In genomic region chr9:108264191-108264921, GRCm38 (mm10) we compare ENCODE assay signal across 7 mouse cellular contexts. TPM values are rescaled to one million over a fixed set of nuclear protein-coding genes. Genes with fewer than 3 reads are reported as not detected.
DNase-seq lines count a peak whose midpoint lies in the region; ATAC-seq and TF ChIP-seq lines count a peak whose summit lies in the region.

No protein-coding gene starts in this region.

- dilution Hi-C loops in CH12.LX (cut with MboI; ENCODE audit: extremely low pct_ligation_motif_present, extremely low pct_unique_long_range_greater_than_20kb, low sequenced_read_pairs), result no loop called here

- peak overlapping the region; percentile 60 for H3K4me2 ChIP-seq in CH12.LX (ENCODE audit: insufficient read depth, low read depth, poor library complexity, severe bottlenecking)
- H3K4me2 ChIP-seq in embryonic facial prominence, embryonic 15.5 days (replicated peaks), result peak overlapping the region; percentile 76
- H3K4me2 ChIP-seq in limb, embryonic 11.5 days (ENCODE audit: low read depth, severe bottlenecking), result peak overlapping the region; percentile 46

- in situ Hi-C loops in CH12.LX (cut with MboI; ENCODE audit: low pct_ligation_motif_present, low pct_unique_long_range_greater_than_20kb, low sequenced_read_pairs), result no loop called here

- DNase-seq in CH12.LX (ENCODE audit: extremely low read depth) (no peak), MEL-GATA-1-ER (ENCODE audit: extremely low read depth, low read depth) (peak; percentile 34)
- DNase-seq in heart, postnatal 25 days (ENCODE audit: low spot score), result peak; percentile 26
- no peak for DNase-seq in limb, embryonic 11.5 days (ENCODE audit: low spot score)
- peak; percentile 61 for DNase-seq in mesoderm, embryonic 11.5 days (ENCODE audit: low read depth, low spot score)
- peak; percentile 39 for DNase-seq in urinary bladder, postnatal 25 days (ENCODE audit: low spot score)

- TF ChIP-seq RAD21 in CH12.LX (IDR thresholded peaks at IDR 0.05; ENCODE audit: low read depth, low read length), result no peak

- intact Hi-C loops in heart, postnatal 25 days (cut with DNase I), result loop anchor here (2.0 kb wide), 1 partner anchor 16 kb away; no protein-coding TSS in a partner anchor

- no peak for TF ChIP-seq POLR2A in CH12.LX (IDR thresholded peaks at IDR 0.05; ENCODE audit: low read depth, low read length)

- TF ChIP-seq CTCF in CH12.LX (conservative IDR thresholded peaks at IDR 0.05 in 1 of 2, IDR thresholded peaks at IDR 0.05 in 1 of 2; ENCODE audit: low read depth in 2 of 2, low read length in 2 of 2), result no peak

- no peak for TF ChIP-seq EP300 in CH12.LX (IDR thresholded peaks at IDR 0.05; ENCODE audit: low read length)

- H3K9me3 ChIP-seq in CH12.LX (replicated peaks; ENCODE audit: low read length), result no peaks in the 10 kb centered on the region
- H3K9me3 ChIP-seq in embryonic facial prominence, embryonic 15.5 days (replicated peaks), result no peaks in the 10 kb centered on the region
- H3K9me3 ChIP-seq in limb, embryonic 11.5 days (ENCODE audit: control insufficient read depth, low read length), result no peaks in the 10 kb centered on the region

- H3K4me3 ChIP-seq in CH12.LX (replicated peaks in 1 of 3; ENCODE audit: low read depth in 2 of 3, low read length in 2 of 3, poor library complexity in 1 of 3), result peak overlapping the region; percentile 65 to 83 (median 75)
- peak overlapping the region; percentile 97 for H3K4me3 ChIP-seq in embryonic facial prominence, embryonic 15.5 days (replicated peaks)
- peak overlapping the region; percentile 82 for H3K4me3 ChIP-seq in limb, embryonic 11.5 days (ENCODE audit: low read depth, low read length)

- H3K79me2 ChIP-seq in CH12.LX (replicated peaks; ENCODE audit: control insufficient read depth, extremely low read depth, insufficient read depth, poor library complexity, severe bottlenecking), result no peaks in the 10 kb centered on the region

- no peak; the same call in none of the 2 replicates for ATAC-seq in embryonic facial prominence, embryonic 15.5 days (ENCODE audit: insufficient number of reproducible peaks, low FRiP score, low TSS enrichment, low read depth)
- peak; percentile 35; the same call in 1 of the 2 replicates for ATAC-seq in limb, embryonic 11.5 days (ENCODE audit: insufficient number of reproducible peaks, low FRiP score, low TSS enrichment, low read depth)

- peak overlapping the region; percentile 62 for H3K9ac ChIP-seq in CH12.LX (ENCODE audit: insufficient read depth, low read depth)
- peak overlapping the region; percentile 9; the same call in 1 of the 2 replicates for H3K9ac ChIP-seq in embryonic facial prominence, embryonic 15.5 days
- peak overlapping the region; percentile 47; the same call in 1 of the 2 replicates for H3K9ac ChIP-seq in limb, embryonic 11.5 days (ENCODE audit: low read length)

- peaks cover 4 to 27% of the 10 kb centered on the region in 2 experiments for H3K4me1 ChIP-seq in CH12.LX (ENCODE audit: control insufficient read depth in 1 of 2, insufficient read depth in 2 of 2)
- peaks cover 24% of the 10 kb centered on the region for H3K4me1 ChIP-seq in embryonic facial prominence, embryonic 15.5 days
- H3K4me1 ChIP-seq in limb, embryonic 11.5 days (ENCODE audit: control insufficient read depth, insufficient read depth, low read length), result peaks cover 10% of the 10 kb centered on the region

- no peak overlapping the region for H3K27ac ChIP-seq in CH12.LX (ENCODE audit: insufficient read depth, low read depth)
- peak overlapping the region; percentile 91 for H3K27ac ChIP-seq in embryonic facial prominence, embryonic 15.5 days (replicated peaks)
- H3K27ac ChIP-seq in limb, embryonic 11.5 days (replicated peaks; ENCODE audit: low read depth, low read length), result peak overlapping the region; percentile 44; the same call in 1 of the 2 replicates

- 11% methylated on average over 10 of the region's 10 CpGs for WGBS in embryonic facial prominence, embryonic 15.5 days
- WGBS in limb, embryonic 11.5 days, result 12% methylated on average over 10 of the region's 10 CpGs

- H3K27me3 ChIP-seq in CH12.LX (replicated peaks), result peaks cover 5% of the 10 kb centered on the region
- H3K27me3 ChIP-seq in embryonic facial prominence, embryonic 15.5 days, result no peaks in the 10 kb centered on the region
- H3K27me3 ChIP-seq in limb, embryonic 11.5 days (ENCODE audit: control insufficient read depth, insufficient read depth, low read length), result no peaks in the 10 kb centered on the region

- H3K36me3 ChIP-seq in CH12.LX (replicated peaks in 1 of 2; ENCODE audit: control insufficient read depth in 1 of 2, insufficient read depth in 1 of 2, low read length in 1 of 2), result no peaks in the 10 kb centered on the region
- H3K36me3 ChIP-seq in embryonic facial prominence, embryonic 15.5 days, result no peaks in the 10 kb centered on the region
- no peaks in the 10 kb centered on the region; the same call in 1 of the 2 replicates for H3K36me3 ChIP-seq in limb, embryonic 11.5 days (ENCODE audit: control insufficient read depth, insufficient read depth, low read length)

TF ChIP-seq in CH12.LX, 34 proteins besides CTCF, POLR2A, EP300 and RAD21:
- TF ChIP-seq HCFC1 (IDR thresholded peaks at IDR 0.05; ENCODE audit: low read depth, low read length), result no peak
- no peak for TF ChIP-seq MAZ (IDR thresholded peaks at IDR 0.05; ENCODE audit: low read depth, low read length)
- TF ChIP-seq POLR2AphosphoS2 (IDR thresholded peaks at IDR 0.05; ENCODE audit: low read depth, low read length), result no peak
- TF ChIP-seq SMC3 (IDR thresholded peaks at IDR 0.05; ENCODE audit: low read depth, low read length), result no peak
- no peak for TF ChIP-seq MAX (IDR thresholded peaks at IDR 0.05; ENCODE audit: low read length)
- no peak; the same call in none of the 2 replicates for TF ChIP-seq CHD2 (IDR thresholded peaks at IDR 0.05; ENCODE audit: low read length)
- no peak for TF ChIP-seq MYC (IDR thresholded peaks at IDR 0.05; ENCODE audit: low read depth, low read length)
- no peak for TF ChIP-seq USF2 (conservative IDR thresholded peaks at IDR 0.05; ENCODE audit: low read depth, low read length)
- TF ChIP-seq CHD1 (IDR thresholded peaks at IDR 0.05; ENCODE audit: low read depth, low read length), result no peak
- no peak for TF ChIP-seq ELF1 (IDR thresholded peaks at IDR 0.05; ENCODE audit: low read depth, low read length)
- TF ChIP-seq BHLHE40 (IDR thresholded peaks at IDR 0.05; ENCODE audit: low read depth, low read length), result no peak
- no peak for TF ChIP-seq ETS1 (conservative IDR thresholded peaks at IDR 0.05; ENCODE audit: low read depth, low read length)
- TF ChIP-seq USF1 (IDR thresholded peaks at IDR 0.05; ENCODE audit: low read depth, low read length), result no peak
- TF ChIP-seq ZMIZ1 (IDR thresholded peaks at IDR 0.05; ENCODE audit: low read depth, low read length), result no peak

RNA-seq across cellular contexts. Expression of gene Dag1, which starts 0.6 kb away (rescaled TPM):
- 3.7 and 3.9 TPM in 2 replicates for total RNA-seq in CH12.LX (2012; rRNA removed)
- total RNA-seq in CH12.LX (2014; rRNA removed), result 1.4 and 1.7 TPM in 2 replicates
- 4.3 and 5.7 TPM in 2 replicates for polyA plus RNA-seq in CH12.LX (2012; ENCODE audit: insufficient read length, low read depth)
- 84.0 and 85.9 TPM in 2 replicates for polyA plus RNA-seq in embryonic facial prominence, embryonic 15.5 days (2015; fragmentation: Nextera tagmentation; extraction: Ambion mirVana)
- 100 to 1,000 TPM; 328 to 348 TPM for total RNA-seq in heart, postnatal 25 days (2021)
- 46.8 and 52.2 TPM in 2 replicates for polyA plus RNA-seq in limb, embryonic 11.5 days (2014; fragmentation: Nextera tagmentation; extraction: Ambion mirVana)

RNA-seq across cellular contexts. Expression of gene Nicn1, which starts 25.9 kb away (rescaled TPM):
- total RNA-seq in CH12.LX (2012; rRNA removed) (9.3 and 12.9 TPM in 2 replicates), CH12.LX (2014; rRNA removed) (7.4 and 8.5 TPM in 2 replicates)
- 9.5 and 9.7 TPM in 2 replicates for polyA plus RNA-seq in CH12.LX (2012; ENCODE audit: insufficient read length, low read depth)
- 41.7 and 42.9 TPM in 2 replicates for polyA plus RNA-seq in embryonic facial prominence, embryonic 15.5 days (2015; fragmentation: Nextera tagmentation; extraction: Ambion mirVana)
- 10 to 100 TPM; 20.3 to 24.2 TPM for total RNA-seq in heart, postnatal 25 days (2021)
- polyA plus RNA-seq in limb, embryonic 11.5 days (2014; fragmentation: Nextera tagmentation; extraction: Ambion mirVana), result 36.7 and 49.1 TPM in 2 replicates

RNA-seq across cellular contexts. Expression of gene Amt, which starts 32.3 kb away (rescaled TPM):
- total RNA-seq in CH12.LX (2012; rRNA removed), result 2.2 and 2.7 TPM in 2 replicates
- total RNA-seq in CH12.LX (2014; rRNA removed), result 1.1 and 1.3 TPM in 2 replicates
- 1.5 and 2.1 TPM in 2 replicates for polyA plus RNA-seq in CH12.LX (2012; ENCODE audit: insufficient read length, low read depth)
- 10.8 and 11.2 TPM in 2 replicates for polyA plus RNA-seq in embryonic facial prominence, embryonic 15.5 days (2015; fragmentation: Nextera tagmentation; extraction: Ambion mirVana)
- total RNA-seq in heart, postnatal 25 days (2021), result 1 to 10 TPM; 4.9 to 6.6 TPM
- polyA plus RNA-seq in limb, embryonic 11.5 days (2014; fragmentation: Nextera tagmentation; extraction: Ambion mirVana), result 15.9 and 20.5 TPM in 2 replicates

RNA-seq across cellular contexts. Expression of gene Rhoa, which starts 41.6 kb away (rescaled TPM):
- 84.0 and 96.9 TPM in 2 replicates for total RNA-seq in CH12.LX (2012; rRNA removed)
- total RNA-seq in CH12.LX (2014; rRNA removed), result 231 and 243 TPM in 2 replicates
- 308 TPM in 2 replicates for polyA plus RNA-seq in CH12.LX (2012; ENCODE audit: insufficient read length, low read depth)
- 452 and 468 TPM in 2 replicates for polyA plus RNA-seq in embryonic facial prominence, embryonic 15.5 days (2015; fragmentation: Nextera tagmentation; extraction: Ambion mirVana)
- total RNA-seq in heart, postnatal 25 days (2021), result 100 to 1,000 TPM; 225 to 248 TPM
- polyA plus RNA-seq in limb, embryonic 11.5 days (2014; fragmentation: Nextera tagmentation; extraction: Ambion mirVana), result 249 and 319 TPM in 2 replicates

RNA-seq across cellular contexts. Expression of gene Tcta, which starts 41.6 kb away (rescaled TPM):
- total RNA-seq in CH12.LX (2012; rRNA removed), result 5.0 and 8.7 TPM in 2 replicates
- 7.3 and 7.4 TPM in 2 replicates for total RNA-seq in CH12.LX (2014; rRNA removed)
- polyA plus RNA-seq in CH12.LX (2012; ENCODE audit: insufficient read length, low read depth), result 3.0 and 5.0 TPM in 2 replicates
- 41.3 and 51.6 TPM in 2 replicates for polyA plus RNA-seq in embryonic facial prominence, embryonic 15.5 days (2015; fragmentation: Nextera tagmentation; extraction: Ambion mirVana)
- total RNA-seq in heart, postnatal 25 days (2021), result 10 to 100 TPM; 39.2 to 47.2 TPM
- 14.8 and 15.8 TPM in 2 replicates for polyA plus RNA-seq in limb, embryonic 11.5 days (2014; fragmentation: Nextera tagmentation; extraction: Ambion mirVana)

Comparison
In these comparisons a context has a peak if more than half of its experiments do, and no peak if none do; other contexts are left out.
1. DNase-seq: peak in MEL-GATA-1-ER (single experiment), heart, postnatal 25 days (single experiment), mesoderm, embryonic 11.5 days (single experiment) and urinary bladder, postnatal 25 days (single experiment); none in CH12.LX (single experiment) and limb, embryonic 11.5 days (single experiment).
2. H3K9ac ChIP-seq: peak in every context shown above with its lines; median percentile 62 in CH12.LX; 47 in limb, embryonic 11.5 days; 9 in embryonic facial prominence, embryonic 15.5 days.
3. Peak in every context shown above with its lines, with median percentiles within 50 percentile points of each other: H3K4me2 ChIP-seq and H3K4me3 ChIP-seq.